Mouse (Mus musculus): ENCODE data around the gene Shmt1.

The Shmt1 gene

GRCm38 (mm10) chr11:60796342-60796741 lies 15.2 kb downstream of the Shmt1 start:
- no peak for DNase-seq (ENCODE audit: low spot score)

DNA sequence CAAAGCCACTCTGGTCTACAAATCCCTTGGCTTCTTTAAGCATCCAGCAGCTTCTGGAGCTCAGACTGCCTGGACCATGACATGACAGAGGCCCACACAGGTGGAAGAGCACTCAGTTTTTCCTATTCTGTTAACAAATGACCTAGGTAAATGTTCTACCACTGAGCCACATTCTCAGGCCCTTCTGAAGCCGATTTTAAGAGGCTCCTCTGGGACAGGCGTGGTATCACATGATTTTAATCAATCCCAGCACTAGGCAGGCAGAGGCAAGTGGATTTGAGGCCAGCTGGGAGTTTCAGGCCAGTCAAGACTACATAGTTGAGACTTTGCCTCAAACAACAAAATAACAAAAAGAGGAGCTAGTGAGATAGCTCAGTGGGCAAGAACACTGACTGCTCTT lies 21.0 kb downstream of the Shmt1 start:
- no peak for DNase-seq (ENCODE audit: low spot score)

GRCm38 (mm10) chr11:60787595-60787994 lies 23.9 kb downstream of the Shmt1 start:
- DNase-seq (ENCODE audit: low spot score): no peak

DNA sequence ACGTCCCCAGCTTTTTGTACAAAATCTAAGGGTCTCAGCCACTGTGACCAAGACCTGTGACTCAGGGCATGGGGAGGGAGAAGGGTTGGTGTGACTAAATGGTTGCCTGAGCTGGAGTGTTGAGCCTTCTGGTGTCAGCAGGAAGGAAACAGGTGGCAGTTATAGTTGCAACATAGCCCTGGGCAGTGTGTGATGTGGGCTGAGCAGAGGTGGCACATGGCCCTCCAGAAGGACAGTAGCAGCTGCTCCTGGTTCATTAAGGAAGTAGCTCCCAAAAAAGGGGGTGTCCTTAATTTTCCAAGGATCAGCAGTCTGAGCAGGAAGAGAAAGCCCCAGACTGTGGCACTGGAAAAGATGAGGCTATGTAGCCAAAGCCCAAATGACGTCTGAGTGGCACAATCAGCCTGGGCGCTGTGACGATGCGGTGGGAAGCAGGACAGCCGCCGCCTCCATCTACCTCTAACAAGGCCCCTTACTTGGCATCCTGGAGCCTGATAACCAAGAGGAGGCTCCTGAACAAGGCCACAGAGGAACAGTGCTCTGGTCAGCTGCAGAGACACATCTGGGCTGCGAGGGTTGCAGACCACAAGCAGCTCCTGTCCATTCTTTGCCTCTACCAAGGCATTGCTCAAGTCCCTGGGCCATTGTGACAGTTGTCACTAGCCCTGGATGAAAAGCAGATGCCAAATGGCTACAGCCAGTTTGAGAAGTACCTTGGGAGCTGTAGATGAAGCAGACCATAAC lies 27.2 kb downstream of the Shmt1 start:
- no peak for DNase-seq (ENCODE audit: low spot score)

GRCm38 (mm10) chr11:60779673-60780189 lies 31.8 kb downstream of the Shmt1 start:
- DNase-seq (ENCODE audit: low spot score): no peak

GRCm38 (mm10) chr11:60777801-60778370 lies 33.6 kb downstream of the Shmt1 start:
- DNase-seq (ENCODE audit: low spot score): no peak

- DNase-seq (ENCODE audit: low spot score): peak; percentile 63
Measured at GRCm38 (mm10) chr11:60776829-60777740, 34.4 kb downstream of the Shmt1 start, which contains the start of the genes Top3a and Smcr8. Top3a (minus strand) TSS chr11:60777365. Smcr8 (plus strand) TSS chr11:60777524.

- no peak for DNase-seq (ENCODE audit: low spot score)
Measured at GRCm38 (mm10) chr11:60776107-60776828, 35.2 kb downstream of the Shmt1 start.

DNA sequence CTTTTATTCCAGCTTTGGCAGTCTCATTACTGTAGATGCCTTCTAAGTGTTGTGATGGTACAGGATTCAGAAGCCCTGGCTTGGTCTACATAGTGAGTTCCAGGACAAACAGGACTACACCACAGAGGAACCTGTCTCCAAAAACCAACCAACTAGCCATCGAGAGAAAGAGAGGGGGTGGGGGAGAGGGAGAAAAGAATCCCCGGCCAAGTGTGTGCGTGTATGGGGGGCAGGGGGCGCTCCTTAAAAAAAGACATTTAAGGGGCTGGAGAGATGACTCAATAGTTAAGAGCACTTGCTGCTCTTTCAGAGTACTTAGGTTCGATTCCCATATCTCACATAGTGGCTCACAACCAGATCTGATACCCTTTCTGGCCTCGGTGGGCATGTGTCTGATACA lies 35.9 kb downstream of the Shmt1 start:
- no peak for DNase-seq (ENCODE audit: low spot score)

DNA sequence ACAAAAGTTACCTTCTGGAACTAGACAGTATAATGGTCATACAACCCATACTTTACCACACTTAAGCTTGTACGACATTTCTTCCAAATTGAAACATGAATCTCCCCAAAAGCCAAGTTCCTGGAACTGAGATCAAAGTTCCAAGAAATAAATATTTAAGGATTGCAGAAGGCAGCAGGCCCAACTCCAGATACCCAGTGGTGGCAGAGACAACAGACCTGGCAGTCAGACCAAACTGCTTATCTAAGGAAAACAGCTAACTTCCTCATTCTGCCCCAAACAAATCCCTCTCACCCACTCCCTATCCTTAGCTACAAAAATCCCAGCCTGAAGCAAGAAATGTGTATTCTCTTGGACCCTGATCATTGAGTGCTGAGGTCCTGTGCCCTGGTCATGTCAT lies 36.7 kb downstream of the Shmt1 start:
- no peak for DNase-seq (ENCODE audit: low spot score)

DNA sequence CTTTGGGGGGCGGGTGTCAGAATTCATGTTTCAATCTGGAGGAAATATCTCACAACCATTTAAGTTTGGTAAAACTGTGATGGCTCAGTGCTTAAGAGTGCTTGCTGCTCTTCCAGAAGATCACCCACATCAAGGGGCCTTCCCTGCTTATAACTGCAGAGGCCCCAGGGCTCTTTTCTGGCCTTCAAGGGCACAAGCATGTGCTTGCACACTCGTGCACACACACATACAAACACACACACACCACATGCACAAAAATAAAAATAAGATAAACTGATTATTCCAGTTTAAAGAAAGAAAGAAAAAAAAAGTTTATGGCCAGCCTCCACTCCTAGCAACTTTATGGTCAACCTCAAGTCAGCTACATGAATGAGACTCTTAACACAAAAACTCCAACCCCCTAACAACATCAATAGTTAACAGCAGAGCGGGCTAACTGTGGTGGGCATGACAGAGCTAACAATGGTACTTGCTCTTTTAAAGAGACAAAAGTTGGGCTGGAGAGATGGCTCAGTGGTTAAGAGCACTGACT lies 37.3 kb downstream of the Shmt1 start:
- DNase-seq (ENCODE audit: low spot score): no peak

GRCm38 (mm10) chr11:60772161-60772560 lies 39.4 kb downstream of the Shmt1 start:
- no peak for DNase-seq (ENCODE audit: low spot score)

GRCm38 (mm10) chr11:60770776-60771175 lies 40.7 kb downstream of the Shmt1 start:
- DNase-seq (ENCODE audit: low spot score): no peak

GRCm38 (mm10) chr11:60769322-60769721 lies 42.2 kb downstream of the Shmt1 start:
- no peak for DNase-seq (ENCODE audit: low spot score)

GRCm38 (mm10) chr11:60766969-60767368 lies 44.5 kb downstream of the Shmt1 start:
- DNase-seq (ENCODE audit: low spot score): no peak

DNA sequence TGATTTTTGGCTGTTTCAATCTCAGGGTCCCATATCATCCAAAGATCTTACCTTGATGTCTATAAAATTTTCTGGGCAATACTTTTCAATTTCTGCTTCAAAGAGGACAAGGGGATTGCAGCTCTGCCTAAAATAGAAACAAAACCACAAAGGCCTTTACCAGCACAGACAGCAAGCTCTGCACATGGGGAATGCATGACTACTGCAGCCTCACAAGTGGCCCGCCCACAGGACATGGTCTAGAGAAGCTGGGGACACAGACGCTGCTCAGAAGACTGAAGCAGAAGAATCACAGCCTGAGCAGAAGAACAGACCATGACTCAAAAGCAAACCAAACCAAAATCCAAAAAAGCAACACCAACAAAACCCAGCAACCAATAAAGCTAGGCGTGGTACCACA lies 49.8 kb downstream of the Shmt1 start:
- DNase-seq (ENCODE audit: low spot score): no peak

- no peak for DNase-seq (ENCODE audit: low spot score)
Measured at GRCm38 (mm10) chr11:60755570-60755969, 55.9 kb downstream of the Shmt1 start.

DNA sequence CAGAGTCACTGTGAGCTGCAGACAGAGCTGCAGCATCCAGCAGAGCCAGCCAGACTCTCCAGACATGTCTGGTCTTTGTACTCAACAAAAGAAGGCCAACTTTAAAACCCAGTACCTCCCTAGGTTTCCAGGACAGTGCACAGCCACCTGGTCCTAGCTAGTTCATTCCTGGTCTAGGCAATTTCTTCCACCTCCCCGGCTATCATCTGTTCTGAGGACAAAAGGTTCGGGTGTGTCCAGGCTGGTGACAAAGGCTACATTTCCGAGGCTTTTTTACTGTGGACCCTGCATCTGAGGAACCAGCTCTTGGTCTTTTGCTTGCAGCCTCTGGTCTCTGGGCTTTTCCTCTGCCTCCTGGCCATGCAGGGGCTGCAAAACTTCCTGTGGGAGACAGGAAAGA lies 71.2 kb downstream of the Shmt1 start:
- no peak for DNase-seq (ENCODE audit: low spot score)

Measured in ovary, postnatal 10 days (tissue).